Mouse (Mus musculus) thymus, postnatal 36 days (tissue): ENCODE measurements at regions not wholly inside any gene's neighbourhood (a gene's known extent, or its start where the extent isn't known, plus 50 kb on each side); places are given as distances from the start of the nearest gene placed in this dataset.

Experiments
- DNase-seq, 2 experiments: peaks; one replicate each; pipeline ENCODE4 v3.0.0; 2022; ENCODE audit warnings: mixed read lengths in 2 of 2

- DNase-seq, result no peak
These were observed 96.1 kb upstream of the Egr2 start for GRCm38 (mm10) chr10:67439042-67439635.

- DNase-seq, result no peak
These were observed 95.4 kb upstream of the Egr2 start for GRCm38 (mm10) chr10:67439844-67440243.

GRCm38 (mm10) chr10:67441243-67441642 is 94.0 kb upstream of the Egr2 start:
- no peak for DNase-seq

- no peak for DNase-seq
These were observed 86.4 kb upstream of the Egr2 start for GRCm38 (mm10) chr10:67448875-67449274.

GRCm38 (mm10) chr10:67454149-67454548 is 81.1 kb upstream of the Egr2 start:
- no peak for DNase-seq

- DNase-seq, result no peak
These were observed 76.6 kb upstream of the Egr2 start for GRCm38 (mm10) chr10:67458447-67459272.

GRCm38 (mm10) chr10:67461321-67461720 is 74.0 kb upstream of the Egr2 start:
- no peak for DNase-seq

- no peak for DNase-seq
These were observed 73.4 kb upstream of the Egr2 start for GRCm38 (mm10) chr10:67461862-67462261.

GRCm38 (mm10) chr10:67468724-67469123 is 66.6 kb upstream of the Egr2 start:
- DNase-seq, result no peak

GRCm38 (mm10) chr10:67473016-67473415 is 62.3 kb upstream of the Egr2 start:
- no peak for DNase-seq

GRCm38 (mm10) chr10:67474336-67474735 is 60.9 kb upstream of the Egr2 start:
- no peak for DNase-seq

- DNase-seq, result no peak
These were observed 53.0 kb upstream of the Egr2 start for GRCm38 (mm10) chr10:67482268-67482667.

GRCm38 (mm10) chr10:67483371-67483770 is 51.9 kb upstream of the Egr2 start:
- DNase-seq, result no peak

- DNase-seq, result no peak
These were observed 51.1 kb upstream of the Egr2 start for GRCm38 (mm10) chr10:67484091-67484745.
